Mouse (Mus musculus) kidney, adult 11 months (tissue): ENCODE data around the gene Lrrc30.

Experiments
- DNase-seq: peaks from one replicate; pipeline ENCODE4 v3.0.0; 2022

The Lrrc30 gene

DNA sequence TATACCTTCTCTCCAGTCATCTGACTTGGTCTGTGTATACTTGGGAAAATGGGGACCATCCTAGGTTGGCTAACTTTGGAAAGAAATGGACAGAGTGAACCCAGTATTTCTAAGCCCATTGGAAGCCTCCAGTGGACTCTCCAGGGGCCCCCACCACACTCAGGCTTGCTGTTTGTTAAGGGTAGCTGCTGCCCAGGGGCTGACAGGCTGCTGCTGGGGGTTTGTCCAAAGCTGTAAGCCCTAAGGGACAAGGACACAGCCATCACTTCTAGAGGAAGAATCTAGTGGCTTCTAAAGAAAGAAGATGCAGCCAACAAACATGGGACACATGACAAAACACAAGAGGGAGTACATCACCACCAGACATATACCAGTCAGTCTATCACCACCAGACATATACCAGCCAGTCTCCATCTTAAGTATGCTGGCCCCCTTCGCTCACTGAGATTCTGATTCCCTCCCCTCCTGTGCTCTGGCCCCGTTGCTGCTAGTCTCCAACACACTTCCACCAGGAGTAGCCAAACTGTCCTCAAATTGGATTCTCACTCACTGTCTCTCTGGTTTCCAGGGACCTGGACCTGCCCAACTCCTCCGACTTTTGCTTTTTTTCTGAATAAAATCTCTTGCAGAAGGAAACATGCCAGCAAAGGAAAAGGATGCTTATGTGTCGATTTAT is 49.7 kb downstream of the Lrrc30 start:
- no peak for DNase-seq

DNA sequence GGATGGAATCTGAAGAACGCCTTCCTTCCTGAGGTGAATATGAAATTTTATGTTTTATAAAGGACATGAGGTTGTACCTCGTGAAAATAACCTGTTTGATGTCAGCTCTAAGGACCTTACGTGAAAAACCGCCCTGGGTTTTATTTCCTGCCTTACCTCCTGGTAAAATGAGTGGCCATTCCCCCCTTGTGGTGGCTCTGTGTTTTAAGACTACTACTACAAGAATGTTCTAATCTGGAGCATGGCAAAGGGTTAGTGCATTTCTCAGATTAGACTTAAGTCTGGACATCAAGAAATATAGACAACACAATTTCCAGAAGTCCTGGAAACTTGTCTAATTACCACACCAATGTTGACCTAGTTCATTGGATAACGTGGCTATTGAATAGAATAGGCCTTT is 50.7 kb downstream of the Lrrc30 start:
- no peak for DNase-seq
